Mouse (Mus musculus) neural tube, embryonic 12.5 days (tissue): ENCODE results near the gene Wscd2. TPM values are rescaled to one million over a fixed set of nuclear protein-coding genes. Genes with fewer than 3 reads are reported as not detected.

Experiments
- ATAC-seq: fragments of 200-750 bp; cut with Nextera tagmentation; 2 replicates; pipeline ENCODE4 v1.8.0; 2017; ENCODE audit warnings: low read depth, mild to moderate bottlenecking, moderate TSS enrichment, moderate library complexity; ENCODE audit not compliant: low FRiP score
- H3K27ac ChIP-seq: fragments of 300-500 bp; sonication (generic); 2 replicates; pipeline ENCODE4 v1.5.1; 2016
- H3K27me3 ChIP-seq: fragments of 300-500 bp; sonication (generic); replicated peaks from 2 replicates; pipeline ENCODE4 v1.6.1; 2016; ENCODE audit warnings: mild to moderate bottlenecking
- H3K36me3 ChIP-seq: fragments of 300-500 bp; sonication (generic); 2 replicates; pipeline ENCODE4 v1.6.1; 2016; ENCODE audit warnings: mild to moderate bottlenecking
- H3K4me1 ChIP-seq: fragments of 300-500 bp; sonication (generic); 2 replicates; pipeline ENCODE4 v1.6.1; 2016
- H3K4me2 ChIP-seq: fragments of 300-500 bp; sonication (generic); replicated peaks from 2 replicates; pipeline ENCODE4 v1.6.1; 2016; ENCODE audit warnings: mild to moderate bottlenecking
- H3K4me3 ChIP-seq: fragments of 300-500 bp; sonication (generic); 2 replicates; pipeline ENCODE4 v1.5.1; 2016
- H3K9ac ChIP-seq: fragments of 300-500 bp; sonication (generic); 2 replicates; pipeline ENCODE4 v1.6.1; 2016; ENCODE audit warnings: mild to moderate bottlenecking
- H3K9me3 ChIP-seq: fragments of 300-500 bp; sonication (generic); 2 replicates; pipeline ENCODE4 v1.6.1; 2016; ENCODE audit warnings: mild to moderate bottlenecking
- WGBS: fragments of 180-500 bp; shearing (Covaris S2); methylation state at CpG from one replicate; pipeline ENCODE4 v1.1.7; 2016; 5-methylcytosine and 5-hydroxymethylcytosine counted together
- polyA plus RNA-seq: library from polyadenylated mRNA; unstranded; fragments of >200 nt; fragmentation: Nextera tagmentation; extraction: Ambion mirVana; gene quantifications from 2 replicates; pipeline ENCODE4 v1.2.1, GENCODE M21; 2016

Wscd2 gene
- polyA plus RNA-seq, 1 experiment from 2014 or later = 16.5 TPM

DNA sequence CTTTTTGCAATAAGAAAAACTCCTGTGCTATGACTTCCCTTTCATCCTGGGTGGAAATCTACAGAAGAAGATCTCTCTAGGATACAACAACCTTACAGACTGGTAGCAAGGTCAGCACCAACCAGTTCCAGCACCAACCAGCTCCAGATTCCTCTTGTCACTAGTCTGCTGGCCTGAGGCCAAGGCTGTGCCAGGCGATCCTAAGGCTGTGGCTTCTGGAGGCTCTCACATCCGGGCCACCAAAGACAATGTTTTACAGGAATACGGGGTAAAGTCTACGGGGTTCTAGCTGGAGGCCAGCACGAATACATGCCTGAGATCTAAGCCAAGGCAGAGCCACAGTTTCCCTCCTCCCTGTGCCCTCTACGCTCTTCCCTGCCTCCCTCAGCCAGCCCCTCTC lies 25.4 kb upstream of the Wscd2 start:
- no peak overlapping the region for H3K9ac ChIP-seq
- ATAC-seq = no peak
- H3K4me2 ChIP-seq = no peak overlapping the region
- H3K27me3 ChIP-seq = peaks cover 12% of the 10 kb centered on the region
- WGBS = 88% methylated on average over 6 of the region's 6 CpGs
- no peak overlapping the region for H3K4me3 ChIP-seq
- peaks cover 37% of the 10 kb centered on the region for H3K4me1 ChIP-seq
- no peaks in the 10 kb centered on the region for H3K9me3 ChIP-seq
- no peaks in the 10 kb centered on the region for H3K36me3 ChIP-seq
- H3K27ac ChIP-seq = no peak overlapping the region

DNA sequence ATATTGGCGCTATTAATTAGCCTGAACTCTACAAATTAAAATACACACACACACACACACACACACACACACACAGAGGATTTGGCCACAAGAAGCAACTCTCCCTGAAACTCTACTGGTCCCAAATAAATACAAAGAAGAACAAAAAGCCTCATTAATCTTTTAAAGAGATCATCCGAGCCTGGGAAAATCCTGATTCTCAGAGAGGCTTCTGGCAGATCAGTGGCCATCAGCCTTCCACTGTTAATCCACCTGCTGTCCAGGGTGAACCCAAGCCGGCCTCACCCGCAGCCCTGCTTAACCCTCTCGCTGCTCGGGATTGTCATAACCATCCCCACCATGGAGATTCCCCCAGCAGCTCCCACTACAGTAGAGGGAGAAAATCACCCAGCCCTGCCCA lies 23.6 kb upstream of the Wscd2 start:
- ATAC-seq = no peak
- peaks cover 8% of the 10 kb centered on the region; the same call in 1 of the 2 replicates for H3K27me3 ChIP-seq
- H3K4me2 ChIP-seq = no peak overlapping the region
- H3K4me1 ChIP-seq = peaks cover 35% of the 10 kb centered on the region
- no peaks in the 10 kb centered on the region for H3K36me3 ChIP-seq
- H3K27ac ChIP-seq = no peak overlapping the region
- no peaks in the 10 kb centered on the region for H3K9me3 ChIP-seq
- no peak overlapping the region for H3K4me3 ChIP-seq
- WGBS = 59% methylated on average over 6 of the region's 6 CpGs
- H3K9ac ChIP-seq = 0 out of 2 replicates have a peak overlapping the region, but pooled peaks have one; percentile 13

DNA sequence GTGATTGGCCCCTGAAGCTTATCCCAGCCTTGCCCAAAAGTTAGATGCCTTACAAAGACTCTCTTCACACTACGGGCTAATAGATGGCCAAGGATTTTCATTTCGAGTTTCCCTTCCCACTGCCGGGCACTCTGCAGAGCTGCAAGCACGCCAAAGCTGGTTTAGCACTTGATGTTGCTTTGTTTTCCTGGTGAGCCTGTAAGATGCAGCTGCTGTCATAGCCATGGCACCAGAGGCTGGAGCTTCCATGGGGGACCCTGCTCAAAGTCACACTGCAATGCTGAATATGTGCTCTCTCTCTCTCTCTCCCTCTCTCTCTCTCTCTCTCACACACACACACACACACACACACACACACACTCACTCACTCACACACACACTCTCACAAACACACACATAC lies 23.1 kb upstream of the Wscd2 start:
- no peak overlapping the region for H3K27ac ChIP-seq
- no peak overlapping the region for H3K4me3 ChIP-seq
- H3K4me1 ChIP-seq = peaks cover 30% of the 10 kb centered on the region
- 43% methylated on average over 4 of the region's 4 CpGs for WGBS
- 0 out of 2 replicates have a peak overlapping the region, but pooled peaks have one; percentile 13 for H3K9ac ChIP-seq
- peaks cover 8% of the 10 kb centered on the region; the same call in 1 of the 2 replicates for H3K27me3 ChIP-seq
- no peak for ATAC-seq
- no peak overlapping the region for H3K4me2 ChIP-seq
- H3K9me3 ChIP-seq = no peaks in the 10 kb centered on the region
- H3K36me3 ChIP-seq = no peaks in the 10 kb centered on the region

DNA sequence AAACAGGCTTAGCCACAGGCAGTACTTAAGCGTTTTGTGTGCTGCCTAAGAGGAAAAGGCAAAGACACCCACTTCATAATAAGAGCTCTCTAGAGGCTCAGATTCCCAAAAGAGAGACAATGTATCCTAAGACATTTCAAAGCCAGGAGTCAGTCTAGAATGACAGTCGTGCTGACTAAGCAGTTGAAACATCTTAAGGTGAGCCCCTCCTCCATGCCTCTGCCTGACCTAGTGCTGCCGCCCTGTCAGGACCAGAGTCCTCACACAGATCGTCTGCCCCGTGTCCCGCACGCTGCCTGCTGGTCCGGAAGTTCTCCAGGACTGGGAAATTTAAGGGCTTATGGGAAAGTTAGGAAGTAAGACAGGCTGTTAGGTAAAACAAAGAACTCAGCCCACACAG lies 22.4 kb upstream of the Wscd2 start:
- ATAC-seq = no peak
- Histone ChIP-seq H3K4me2 (peak overlapping the region; percentile 24; the same call in 1 of the 2 replicates), H3K4me1 (peaks cover 27% of the 10 kb centered on the region)

DNA sequence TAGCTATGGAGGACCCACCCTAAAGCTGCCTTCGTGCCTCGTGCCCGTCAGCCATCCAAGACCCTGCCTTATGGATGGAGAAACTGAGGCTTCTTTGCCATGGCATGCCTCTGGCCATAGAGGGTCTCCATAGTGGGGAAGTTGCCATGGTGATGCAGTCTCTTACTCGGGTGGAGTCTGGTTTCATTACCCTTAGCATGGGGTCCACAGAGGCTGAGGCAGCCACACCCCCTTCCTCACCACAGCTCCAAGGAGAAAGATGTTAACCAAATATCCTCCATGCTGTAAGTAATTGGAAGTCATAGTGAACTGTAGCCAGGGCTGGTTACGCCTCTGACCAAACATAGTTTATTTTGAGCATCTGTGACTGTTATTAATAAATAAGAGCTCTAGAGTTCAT lies 21.5 kb upstream of the Wscd2 start:
- no peaks in the 10 kb centered on the region for H3K36me3 ChIP-seq
- peaks cover 27% of the 10 kb centered on the region for H3K4me1 ChIP-seq
- 73% methylated on average over 5 of the region's 5 CpGs for WGBS

More for the DNA sequence above, 22.4 kb upstream of the Wscd2 start:
- H3K9ac ChIP-seq = no peak overlapping the region
- H3K9me3 ChIP-seq = no peaks in the 10 kb centered on the region
- H3K36me3 ChIP-seq = no peaks in the 10 kb centered on the region
- no peak overlapping the region for H3K4me3 ChIP-seq
- no peak overlapping the region for H3K27ac ChIP-seq
- 2% methylated on average over 8 of the region's 8 CpGs for WGBS
- H3K27me3 ChIP-seq = peaks cover 5% of the 10 kb centered on the region; the same call in 1 of the 2 replicates

GRCm38 (mm10) chr5:113469231-113469630 lies 20.9 kb upstream of the Wscd2 start:
- H3K4me2 ChIP-seq = no peak overlapping the region
- H3K4me1 ChIP-seq = peaks cover 27% of the 10 kb centered on the region
- no peaks in the 10 kb centered on the region for H3K36me3 ChIP-seq
- H3K27me3 ChIP-seq = no peaks in the 10 kb centered on the region
- WGBS = 95% methylated on average over 5 of the region's 5 CpGs
- no peaks in the 10 kb centered on the region for H3K9me3 ChIP-seq
- H3K27ac ChIP-seq = no peak overlapping the region
- no peak for ATAC-seq
- H3K9ac ChIP-seq = no peak overlapping the region
- H3K4me3 ChIP-seq = no peak overlapping the region

More for the DNA sequence above, 21.5 kb upstream of the Wscd2 start:
- Histone ChIP-seq H3K27me3 (no peaks in the 10 kb centered on the region), H3K4me2 (no peak overlapping the region), H3K27ac (no peak overlapping the region), H3K9me3 (no peaks in the 10 kb centered on the region), H3K9ac (no peak overlapping the region), H3K4me3 (no peak overlapping the region)
- ATAC-seq = no peak

DNA sequence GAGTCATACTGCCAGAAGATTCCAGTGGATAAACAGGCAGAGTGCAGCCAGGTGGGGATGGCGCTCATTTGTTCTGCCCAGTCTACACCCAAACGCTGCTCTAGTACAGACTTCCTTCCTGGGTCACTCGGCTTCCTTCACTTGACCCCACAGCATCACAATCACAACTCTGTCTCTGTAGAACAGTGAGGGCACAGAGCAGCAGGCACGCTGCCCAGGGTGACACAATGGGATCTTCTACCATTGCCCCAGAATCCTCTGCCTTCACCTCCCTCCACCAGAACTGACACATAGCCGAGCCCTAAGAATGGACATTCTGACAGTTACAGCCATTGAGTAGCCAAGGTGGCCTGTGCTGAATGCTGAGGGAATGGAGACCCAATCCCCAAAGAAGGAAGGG lies 20.3 kb upstream of the Wscd2 start:
- ATAC-seq = no peak
- H3K9ac ChIP-seq = no peak overlapping the region
- no peak overlapping the region for H3K27ac ChIP-seq
- H3K36me3 ChIP-seq = no peaks in the 10 kb centered on the region
- H3K4me3 ChIP-seq = no peak overlapping the region
- no peaks in the 10 kb centered on the region for H3K27me3 ChIP-seq
- no peak overlapping the region for H3K4me2 ChIP-seq
- peaks cover 27% of the 10 kb centered on the region for H3K4me1 ChIP-seq
- no peaks in the 10 kb centered on the region for H3K9me3 ChIP-seq
- 94% methylated on average over 5 of the region's 5 CpGs for WGBS

DNA sequence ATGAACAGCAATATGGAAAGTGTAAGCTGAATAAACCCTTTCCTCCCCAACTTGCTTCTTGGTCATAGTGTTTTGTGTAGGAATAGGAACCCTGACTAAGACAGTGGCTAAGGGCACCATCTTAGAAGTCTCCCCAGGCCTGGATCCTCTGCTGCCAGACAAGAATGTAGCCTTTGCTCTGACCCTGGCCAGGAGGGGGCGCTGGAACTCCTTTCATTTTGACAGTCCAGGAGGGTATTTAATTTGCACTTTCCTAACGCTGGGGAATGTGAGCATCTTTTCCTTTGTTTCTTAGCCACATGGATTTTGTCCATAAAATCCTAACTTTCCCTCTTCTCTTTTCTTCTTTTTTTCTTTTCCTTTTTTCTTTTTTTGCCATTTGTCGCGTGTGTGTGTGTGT lies 18.7 kb upstream of the Wscd2 start:
- H3K9ac ChIP-seq = no peak overlapping the region
- no peak overlapping the region for H3K27ac ChIP-seq
- no peaks in the 10 kb centered on the region for H3K36me3 ChIP-seq
- H3K4me3 ChIP-seq = no peak overlapping the region
- no peaks in the 10 kb centered on the region for H3K9me3 ChIP-seq
- H3K4me2 ChIP-seq = no peak overlapping the region
- peaks cover 27% of the 10 kb centered on the region for H3K4me1 ChIP-seq
- 51% methylated on average over 4 of the region's 4 CpGs for WGBS
- H3K27me3 ChIP-seq = no peaks in the 10 kb centered on the region
- no peak for ATAC-seq

- no peak for ATAC-seq
- WGBS = 58% methylated on average over 7 of the region's 7 CpGs
Observed at GRCm38 (mm10) chr5:113472339-113472738, 17.8 kb upstream of the Wscd2 start.

GRCm38 (mm10) chr5:113476816-113477215 lies 13.3 kb upstream of the Wscd2 start:
- no peaks in the 10 kb centered on the region for H3K36me3 ChIP-seq
- H3K4me2 ChIP-seq = no peak overlapping the region
- H3K4me1 ChIP-seq = no peaks in the 10 kb centered on the region
- H3K9me3 ChIP-seq = no peaks in the 10 kb centered on the region
- H3K9ac ChIP-seq = no peak overlapping the region
- no peak overlapping the region for H3K4me3 ChIP-seq
- no peak overlapping the region for H3K27ac ChIP-seq
- no peak for ATAC-seq
- WGBS = 39% methylated on average over 6 of the region's 6 CpGs
- no peaks in the 10 kb centered on the region for H3K27me3 ChIP-seq

More at GRCm38 (mm10) chr5:113472339-113472738, 17.8 kb upstream of the Wscd2 start:
- no peaks in the 10 kb centered on the region for H3K27me3 ChIP-seq
- peaks cover 18% of the 10 kb centered on the region for H3K4me1 ChIP-seq
- H3K9me3 ChIP-seq = no peaks in the 10 kb centered on the region
- no peaks in the 10 kb centered on the region for H3K36me3 ChIP-seq
- H3K4me3 ChIP-seq = no peak overlapping the region
- H3K4me2 ChIP-seq = no peak overlapping the region
- H3K27ac ChIP-seq = no peak overlapping the region
- H3K9ac ChIP-seq = no peak overlapping the region

- no peak overlapping the region for H3K9ac ChIP-seq
- no peak overlapping the region for H3K4me2 ChIP-seq
- 71% methylated on average over 5 of the region's 5 CpGs for WGBS
- H3K4me1 ChIP-seq = no peaks in the 10 kb centered on the region
- no peaks in the 10 kb centered on the region for H3K27me3 ChIP-seq
- H3K4me3 ChIP-seq = no peak overlapping the region
- no peaks in the 10 kb centered on the region for H3K9me3 ChIP-seq
- ATAC-seq = no peak
- no peak overlapping the region for H3K27ac ChIP-seq
- no peaks in the 10 kb centered on the region for H3K36me3 ChIP-seq
Observed at GRCm38 (mm10) chr5:113479075-113479474, 11.1 kb upstream of the Wscd2 start.

DNA sequence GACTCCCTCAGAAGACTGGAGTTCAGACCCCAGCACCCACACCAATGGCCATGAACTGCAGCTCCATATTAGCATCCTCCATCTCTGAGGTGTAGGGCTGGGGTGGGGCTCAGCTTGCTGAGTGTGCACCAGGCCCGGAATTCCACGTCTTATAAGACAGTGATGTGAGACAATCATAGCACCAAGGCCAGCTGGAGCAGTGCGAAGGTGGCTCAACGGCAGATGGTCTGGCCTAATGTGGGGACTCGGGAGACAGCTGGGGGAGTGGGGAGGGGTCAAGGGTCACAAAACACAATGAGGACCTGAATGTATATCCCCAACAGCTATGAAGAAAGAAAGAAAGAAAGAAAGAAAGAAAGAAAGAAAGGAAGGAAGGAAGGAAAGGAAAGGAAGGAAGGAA lies 9.7 kb upstream of the Wscd2 start:
- H3K4me2 ChIP-seq = no peak overlapping the region
- H3K4me3 ChIP-seq = no peak overlapping the region
- no peak for ATAC-seq
- H3K27ac ChIP-seq = no peak overlapping the region
- H3K36me3 ChIP-seq = no peaks in the 10 kb centered on the region
- no peaks in the 10 kb centered on the region for H3K4me1 ChIP-seq
- H3K9ac ChIP-seq = no peak overlapping the region
- no peaks in the 10 kb centered on the region for H3K27me3 ChIP-seq
- H3K9me3 ChIP-seq = no peaks in the 10 kb centered on the region
- 46% methylated on average over 5 of the region's 5 CpGs for WGBS

DNA sequence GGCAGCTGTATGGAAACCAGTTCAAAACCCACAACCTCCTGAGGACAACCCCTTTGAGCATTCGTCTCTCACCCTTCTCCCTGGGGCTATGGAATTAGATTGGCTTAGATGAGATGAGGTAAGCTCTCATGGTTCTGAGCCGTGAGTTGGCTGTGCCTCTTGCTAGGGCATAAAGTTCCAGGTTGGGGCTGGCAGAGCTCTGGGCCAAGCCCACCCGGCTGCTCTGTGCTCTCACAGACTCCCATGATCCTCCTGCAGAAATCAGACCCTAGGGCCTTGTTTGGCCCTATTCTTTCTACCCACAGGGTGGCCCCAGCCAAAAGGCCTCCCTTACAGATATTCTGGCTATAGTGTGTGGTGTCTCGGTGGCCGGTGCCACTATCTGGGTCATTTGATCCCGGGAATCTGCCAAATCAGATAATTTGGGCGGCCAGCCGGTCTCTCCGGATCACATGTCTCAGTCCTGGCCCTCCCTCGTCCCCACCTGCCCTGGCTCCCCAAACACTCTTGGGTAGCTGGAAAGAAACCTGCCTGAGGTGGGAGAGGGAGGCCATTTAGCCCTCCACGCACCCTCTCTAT lies 4.5 kb upstream of the Wscd2 start:
- peaks cover 13% of the 10 kb centered on the region for H3K27me3 ChIP-seq
- 79% methylated on average over 11 of the region's 11 CpGs for WGBS
- no peak overlapping the region for H3K4me3 ChIP-seq
- H3K9ac ChIP-seq = no peak overlapping the region
- peaks cover under 1% of the 10 kb centered on the region; the same call in 1 of the 2 replicates for H3K4me1 ChIP-seq
- no peaks in the 10 kb centered on the region for H3K36me3 ChIP-seq
- H3K4me2 ChIP-seq = no peak overlapping the region
- no peak for ATAC-seq
- H3K27ac ChIP-seq = no peak overlapping the region
- no peaks in the 10 kb centered on the region for H3K9me3 ChIP-seq
